Mouse (Mus musculus) testis, adult 2 months (tissue): ENCODE measurements around the gene Taar8a.
"Not testable (repeated sequence)": the region's sequence is repeated elsewhere in the genome, so short reads cannot be mapped to it uniquely, and the experiment has no call there.

Experiments
- CTCF ChIP-seq: fragments of 200-500 bp; IDR thresholded peaks from 2 replicates; pipeline ENCODE4 v1.5.1; 2012; ENCODE audit warnings: low read depth, mild to moderate bottlenecking, inconsistent platforms, low read length, moderate library complexity; ENCODE audit not compliant: control insufficient read depth, insufficient read depth, insufficient replicate concordance
- POLR2A ChIP-seq: fragments of 200-500 bp; IDR thresholded peaks from 2 replicates; pipeline ENCODE4 v1.6.1; 2012; ENCODE audit warnings: low read depth, mild to moderate bottlenecking, inconsistent platforms, low read length, moderate library complexity; ENCODE audit not compliant: control insufficient read depth

GRCm38 (mm10) chr10:24074751-24075150 lies 1.5 kb upstream of the Taar8a start:
- TF ChIP-seq POLR2A, CTCF: not testable (repeated sequence)
